Mouse (Mus musculus) right cerebral cortex, postnatal 10 days (tissue): Measurements from ENCODE around the gene Tnfsf13.
"Not testable (repeated sequence)": the region's sequence is repeated elsewhere in the genome, so short reads cannot be mapped to it uniquely, and the experiment has no call there.

Source experiments
- DNase-seq, 2 experiments: peaks; one replicate each; pipeline ENCODE4 v3.0.0; 2021; ENCODE audit warnings: low spot score in 2 of 2

Tnfsf13 gene

GRCm38 (mm10) chr11:69703814-69704612, 18.4 kb upstream of the Tnfsf13 start:
- no peak for DNase-seq

GRCm38 (mm10) chr11:69703381-69703780, 17.8 kb upstream of the Tnfsf13 start:
- not testable (repeated sequence) for DNase-seq

GRCm38 (mm10) chr11:69702886-69703285, 17.3 kb upstream of the Tnfsf13 start:
- not testable (repeated sequence) for DNase-seq

GRCm38 (mm10) chr11:69699595-69699994, 14.0 kb upstream of the Tnfsf13 start:
- DNase-seq = no peak

- no peak for DNase-seq
Measured at GRCm38 (mm10) chr11:69698574-69698973, 13.0 kb upstream of the Tnfsf13 start.

GRCm38 (mm10) chr11:69697396-69697795, 11.8 kb upstream of the Tnfsf13 start:
- no peak for DNase-seq

GRCm38 (mm10) chr11:69695361-69696181, 10.0 kb upstream of the Tnfsf13 start, which contains the start of the genes Tnfsf12 and Tnfsfm13:
Gene Tnfsf12, minus strand, starts transcription at chr11:69695849.
Gene Tnfsfm13, minus strand, starts transcription at chr11:69696098.
- peak in 1 of 2 experiments; percentile 68 for DNase-seq

- DNase-seq = no peak
Measured at GRCm38 (mm10) chr11:69695046-69695360, 9.4 kb upstream of the Tnfsf13 start.

- DNase-seq = no peak
Measured at GRCm38 (mm10) chr11:69693421-69693965, 7.9 kb upstream of the Tnfsf13 start.

- no peak for DNase-seq
Measured at GRCm38 (mm10) chr11:69692863-69693262, 7.3 kb upstream of the Tnfsf13 start.

GRCm38 (mm10) chr11:69692196-69692811, 6.7 kb upstream of the Tnfsf13 start:
- no peak for DNase-seq

GRCm38 (mm10) chr11:69689891-69690290, 4.3 kb upstream of the Tnfsf13 start:
- DNase-seq = no peak

- DNase-seq = no peak
Measured at GRCm38 (mm10) chr11:69687061-69687460, 1.5 kb upstream of the Tnfsf13 start.

GRCm38 (mm10) chr11:69686377-69686776, 793 bp upstream of the Tnfsf13 start:
- DNase-seq = peak in 1 of 2 experiments; percentile 70

- DNase-seq = no peak
Measured at GRCm38 (mm10) chr11:69684936-69685335, 648 bp downstream of the Tnfsf13 start.

GRCm38 (mm10) chr11:69684128-69684745, 1.3 kb downstream of the Tnfsf13 start:
- no peak for DNase-seq

GRCm38 (mm10) chr11:69683576-69683975, 2.0 kb downstream of the Tnfsf13 start:
- no peak for DNase-seq

- DNase-seq = peak; percentile 90 to 95
Measured at GRCm38 (mm10) chr11:69682840-69683533, 2.6 kb downstream of the Tnfsf13 start.

- DNase-seq = no peak
Measured at GRCm38 (mm10) chr11:69682209-69682839, 3.3 kb downstream of the Tnfsf13 start.
